Mouse (Mus musculus): ENCODE results near the gene Adcy1. TPM values are rescaled to one million over a fixed set of nuclear protein-coding genes. Genes with fewer than 3 reads are reported as not detected.
A peak's percentile ranks its signal among the peaks of the same experiment; 100 is the strongest.

Gene Adcy1
- polyA plus RNA-seq, 1 experiment from 2014 or later, result 0.89 TPM

- H3K4me2 ChIP-seq, result no peak overlapping the region
- H3K36me3 ChIP-seq, result no peaks in the 10 kb centered on the region
- no peaks in the 10 kb centered on the region for H3K4me1 ChIP-seq (replicated peaks)
- 80% methylated on average over 9 of the region's 9 CpGs for WGBS
- H3K9me3 ChIP-seq, result no peaks in the 10 kb centered on the region
- H3K9ac ChIP-seq (replicated peaks), result no peak overlapping the region
- ATAC-seq (ENCODE audit: insufficient number of reproducible peaks, insufficient read depth, low FRiP score, low TSS enrichment, low read depth), result no peak
- H3K27ac ChIP-seq, result no peak overlapping the region
- no peak overlapping the region for H3K4me3 ChIP-seq (replicated peaks)
- 0 out of 2 replicates have a peak, but pooled peaks cover 2% of the 10 kb centered on the region for H3K27me3 ChIP-seq
These were observed 137.1 kb downstream of the Adcy1 start for GRCm38 (mm10) chr11:7200393-7200783.

GRCm38 (mm10) chr11:7202206-7202605 is 138.9 kb downstream of the Adcy1 start:
- H3K4me1 ChIP-seq (replicated peaks), result no peaks in the 10 kb centered on the region
- no peak overlapping the region for H3K9ac ChIP-seq (replicated peaks)
- H3K4me3 ChIP-seq (replicated peaks), result no peak overlapping the region
- ATAC-seq (ENCODE audit: insufficient number of reproducible peaks, insufficient read depth, low FRiP score, low TSS enrichment, low read depth), result no peak
- H3K9me3 ChIP-seq, result no peaks in the 10 kb centered on the region
- H3K36me3 ChIP-seq, result no peaks in the 10 kb centered on the region
- 63% methylated on average over 7 of the region's 7 CpGs for WGBS
- no peak overlapping the region for H3K4me2 ChIP-seq
- no peak overlapping the region for H3K27ac ChIP-seq
- peaks cover 2% of the 10 kb centered on the region; the same call in 1 of the 2 replicates for H3K27me3 ChIP-seq

GRCm38 (mm10) chr11:7203846-7204245 is 140.6 kb downstream of the Adcy1 start:
- H3K4me3 ChIP-seq (replicated peaks), result no peak overlapping the region
- 77% methylated on average over 9 of the region's 9 CpGs for WGBS
- ATAC-seq (ENCODE audit: insufficient number of reproducible peaks, insufficient read depth, low FRiP score, low TSS enrichment, low read depth), result no peak
- no peaks in the 10 kb centered on the region for H3K9me3 ChIP-seq
- no peak overlapping the region for H3K27ac ChIP-seq
- H3K4me1 ChIP-seq (replicated peaks), result no peaks in the 10 kb centered on the region
- H3K4me2 ChIP-seq, result no peak overlapping the region
- H3K27me3 ChIP-seq, result peaks cover 2% of the 10 kb centered on the region; the same call in 1 of the 2 replicates
- H3K36me3 ChIP-seq, result peaks cover 10% of the 10 kb centered on the region; the same call in 1 of the 2 replicates
- no peak overlapping the region for H3K9ac ChIP-seq (replicated peaks)

- H3K9ac ChIP-seq (replicated peaks), result 0 out of 2 replicates have a peak overlapping the region, but pooled peaks have one; percentile 2
- no peak overlapping the region; the same call in 1 of the 2 replicates for H3K4me3 ChIP-seq (replicated peaks)
- peaks cover 43% of the 10 kb centered on the region for H3K27me3 ChIP-seq
- H3K4me1 ChIP-seq (replicated peaks), result peaks cover 35% of the 10 kb centered on the region
- peaks cover 21% of the 10 kb centered on the region; the same call in 1 of the 2 replicates for H3K36me3 ChIP-seq
- H3K4me2 ChIP-seq, result peak overlapping the region; percentile 44
- no peak overlapping the region for H3K27ac ChIP-seq
- H3K9me3 ChIP-seq, result no peaks in the 10 kb centered on the region
- ATAC-seq (ENCODE audit: insufficient number of reproducible peaks, insufficient read depth, low FRiP score, low TSS enrichment, low read depth), result peak; percentile 27; the same call in 1 of the 2 replicates
- 13% methylated on average over 6 of the region's 6 CpGs for WGBS
These were observed 147.1 kb downstream of the Adcy1 start for GRCm38 (mm10) chr11:7210343-7210742.

GRCm38 (mm10) chr11:7211211-7211610 is 147.9 kb downstream of the Adcy1 start:
- no peak for ATAC-seq (ENCODE audit: insufficient number of reproducible peaks, insufficient read depth, low FRiP score, low TSS enrichment, low read depth)
- H3K27me3 ChIP-seq, result peaks cover 43% of the 10 kb centered on the region
- peaks cover 21% of the 10 kb centered on the region; the same call in 1 of the 2 replicates for H3K36me3 ChIP-seq
- H3K9ac ChIP-seq (replicated peaks), result no peak overlapping the region
- peaks cover 35% of the 10 kb centered on the region for H3K4me1 ChIP-seq (replicated peaks)
- peak overlapping the region; percentile 53; the same call in 1 of the 2 replicates for H3K27ac ChIP-seq
- H3K4me2 ChIP-seq, result peak overlapping the region; percentile 44
- no peaks in the 10 kb centered on the region for H3K9me3 ChIP-seq
- 17% methylated on average over 9 of the region's 9 CpGs for WGBS
- peak overlapping the region; percentile 21 for H3K4me3 ChIP-seq (replicated peaks)

- Histone ChIP-seq H3K9ac (replicated peaks) (peak overlapping the region; percentile 66), H3K4me1 (replicated peaks) (peaks cover 35% of the 10 kb centered on the region), H3K4me2 (peak overlapping the region; percentile 90), H3K27me3 (peaks cover 43% of the 10 kb centered on the region), H3K4me3 (replicated peaks) (peak overlapping the region; percentile 70), H3K27ac (peak overlapping the region; percentile 64; the same call in 1 of the 2 replicates), H3K9me3 (no peaks in the 10 kb centered on the region), H3K36me3 (peaks cover 21% of the 10 kb centered on the region; the same call in 1 of the 2 replicates)
- ATAC-seq (ENCODE audit: insufficient number of reproducible peaks, insufficient read depth, low FRiP score, low TSS enrichment, low read depth), result no peak
- WGBS, result 12% methylated on average over 17 of the region's 17 CpGs
These were observed 149.0 kb downstream of the Adcy1 start for GRCm38 (mm10) chr11:7212126-7212798.

- H3K4me2 ChIP-seq, result peak overlapping the region; percentile 90
- H3K36me3 ChIP-seq, result peaks cover 18% of the 10 kb centered on the region; the same call in 1 of the 2 replicates
- WGBS, result 2% methylated on average over 19 of the region's 19 CpGs
- peaks cover 35% of the 10 kb centered on the region for H3K4me1 ChIP-seq (replicated peaks)
- peak overlapping the region; percentile 66 for H3K9ac ChIP-seq (replicated peaks)
- H3K9me3 ChIP-seq, result no peaks in the 10 kb centered on the region
- peak overlapping the region; percentile 70 for H3K4me3 ChIP-seq (replicated peaks)
- ATAC-seq (ENCODE audit: insufficient number of reproducible peaks, insufficient read depth, low FRiP score, low TSS enrichment, low read depth), result no peak; the same call in 1 of the 2 replicates
- H3K27ac ChIP-seq, result peak overlapping the region; percentile 73
- H3K27me3 ChIP-seq, result peaks cover 43% of the 10 kb centered on the region
These were observed 149.8 kb downstream of the Adcy1 start for GRCm38 (mm10) chr11:7213161-7213500.

- under 1% methylated on average over 93 of the region's 104 CpGs for WGBS
These were observed 150.4 kb downstream of the Adcy1 start, which contains the start of gene Igfbp3 for GRCm38 (mm10) chr11:7213501-7214341. Gene Igfbp3, minus strand, starts transcription at chr11:7213923.

GRCm38 (mm10) chr11:7214342-7214660 is 151.0 kb downstream of the Adcy1 start:
- no peak overlapping the region for H3K27ac ChIP-seq
- H3K9ac ChIP-seq (replicated peaks), result 0 out of 2 replicates have a peak overlapping the region, but pooled peaks have one; percentile 66
- H3K27me3 ChIP-seq, result peaks cover 43% of the 10 kb centered on the region

More at GRCm38 (mm10) chr11:7213501-7214341, 150.4 kb downstream of the Adcy1 start, which contains the start of gene Igfbp3:
- Histone ChIP-seq H3K36me3 (peaks cover 12% of the 10 kb centered on the region; the same call in 1 of the 2 replicates), H3K4me1 (replicated peaks) (peaks cover 35% of the 10 kb centered on the region), H3K4me3 (replicated peaks) (peak within 1 kb of the TSS; percentile 70), H3K9ac (replicated peaks) (peak within 1 kb of the TSS; percentile 66), H3K27ac (peak within 1 kb of the TSS; percentile 73), H3K9me3 (no peaks in the 10 kb centered on the region), H3K27me3 (peaks cover 43% of the 10 kb centered on the region), H3K4me2 (peak within 1 kb of the TSS; percentile 90)
- peak; percentile 71 for ATAC-seq (ENCODE audit: insufficient number of reproducible peaks, insufficient read depth, low FRiP score, low TSS enrichment, low read depth)

GRCm38 (mm10) chr11:7214761-7215160 is 151.5 kb downstream of the Adcy1 start:
- H3K27me3 ChIP-seq, result peaks cover 43% of the 10 kb centered on the region
- no peak overlapping the region for H3K27ac ChIP-seq
- peaks cover 35% of the 10 kb centered on the region for H3K4me1 ChIP-seq (replicated peaks)
- H3K4me2 ChIP-seq, result peak overlapping the region; percentile 90
- no peaks in the 10 kb centered on the region for H3K9me3 ChIP-seq
- H3K9ac ChIP-seq (replicated peaks), result no peak overlapping the region
- H3K4me3 ChIP-seq (replicated peaks), result peak overlapping the region; percentile 70
- peaks cover 2% of the 10 kb centered on the region; the same call in 1 of the 2 replicates for H3K36me3 ChIP-seq
- WGBS, result 8% methylated on average over 14 of the region's 14 CpGs
- ATAC-seq (ENCODE audit: insufficient number of reproducible peaks, insufficient read depth, low FRiP score, low TSS enrichment, low read depth), result no peak

More at GRCm38 (mm10) chr11:7214342-7214660, 151.0 kb downstream of the Adcy1 start:
- peaks cover 35% of the 10 kb centered on the region for H3K4me1 ChIP-seq (replicated peaks)
- H3K4me2 ChIP-seq, result peak overlapping the region; percentile 90
- peaks cover 7% of the 10 kb centered on the region; the same call in 1 of the 2 replicates for H3K36me3 ChIP-seq
- H3K9me3 ChIP-seq, result no peaks in the 10 kb centered on the region
- peak overlapping the region; percentile 70 for H3K4me3 ChIP-seq (replicated peaks)
- 1% methylated on average over 12 of the region's 12 CpGs for WGBS
- ATAC-seq (ENCODE audit: insufficient number of reproducible peaks, insufficient read depth, low FRiP score, low TSS enrichment, low read depth), result no peak

GRCm38 (mm10) chr11:7215703-7216102 is 152.4 kb downstream of the Adcy1 start:
- 11% methylated on average over 8 of the region's 8 CpGs for WGBS
- Histone ChIP-seq H3K4me1 (replicated peaks) (peaks cover 29% of the 10 kb centered on the region), H3K9ac (replicated peaks) (no peak overlapping the region), H3K27me3 (peaks cover 43% of the 10 kb centered on the region), H3K4me3 (replicated peaks) (no peak overlapping the region), H3K36me3 (no peaks in the 10 kb centered on the region), H3K9me3 (no peaks in the 10 kb centered on the region), H3K4me2 (no peak overlapping the region), H3K27ac (no peak overlapping the region)
- ATAC-seq (ENCODE audit: insufficient number of reproducible peaks, insufficient read depth, low FRiP score, low TSS enrichment, low read depth), result no peak

Measured in limb, embryonic 12.5 days (tissue).